Mouse (Mus musculus) myocyte (in vitro differentiated cells): ENCODE results near the gene Tmem19.

Experiments
- E2F4 ChIP-seq: IDR thresholded peaks from one replicate; pipeline ENCODE4 v1.6.1; 2011; ENCODE audit warnings: mild to moderate bottlenecking, control low read depth, moderate library complexity; ENCODE audit not compliant: insufficient read depth
- MAX ChIP-seq: IDR thresholded peaks from one replicate; pipeline ENCODE4 v1.6.1; 2011; ENCODE audit warnings: low read depth, mild to moderate bottlenecking, control low read depth
- POLR2A ChIP-seq: IDR thresholded peaks from one replicate; pipeline ENCODE4 v1.6.1; 2011; ENCODE audit warnings: low read depth, mild to moderate bottlenecking, control low read depth, moderate library complexity; ENCODE audit not compliant: insufficient read length
- REST ChIP-seq: IDR thresholded peaks from one replicate; pipeline ENCODE4 v1.6.1; 2011; ENCODE audit warnings: mild to moderate bottlenecking, control low read depth, moderate library complexity; ENCODE audit not compliant: insufficient read depth, insufficient read length
- SRF ChIP-seq: IDR thresholded peaks from one replicate; pipeline ENCODE4 v1.6.1; 2011; ENCODE audit warnings: low read depth; ENCODE audit not compliant: control insufficient read depth, insufficient read length
- TCF12 ChIP-seq: IDR thresholded peaks from one replicate; pipeline ENCODE4 v1.6.1; 2011; ENCODE audit warnings: mild to moderate bottlenecking, control low read depth; ENCODE audit not compliant: poor library complexity, insufficient read depth, severe bottlenecking
- USF1 ChIP-seq: IDR thresholded peaks from one replicate; pipeline ENCODE4 v1.6.1; 2011; ENCODE audit warnings: low read depth, mild to moderate bottlenecking, control low read depth, moderate library complexity

GRCm38 (mm10) chr10:115333528-115333927, 28.8 kb downstream of the Tmem19 start:
- TF ChIP-seq TCF12: no peak
- TF ChIP-seq E2F4: no peak
- TF ChIP-seq POLR2A: no peak
- no peak for TF ChIP-seq SRF
- no peak for TF ChIP-seq MAX
- no peak for TF ChIP-seq USF1
- TF ChIP-seq REST: no peak
